Mouse (Mus musculus): ENCODE measurements around the gene Mrpl46. TPM values are rescaled to one million over a fixed set of nuclear protein-coding genes. Genes with fewer than 3 reads are reported as not detected.

Gene Mrpl46
- polyA plus RNA-seq (2021; fragmentation: Nextera tagmentation) = 71.8 and 72.6 TPM in 2 replicates
- long read RNA-seq, experiment 1, transcript Mrpl46-201 (4 exons, 1,134 nt) = major isoform, 83 of 87 reads
- long read RNA-seq, experiment 1, partial matches to known transcripts = 3 of 87 reads
- long read RNA-seq, experiment 1, other reads (novel, unspliced or antisense) = 1 of 87 reads
- long read RNA-seq, experiment 2, transcript Mrpl46-201 (4 exons, 1,134 nt) = major isoform, 54 of 55 reads
- long read RNA-seq, experiment 2, partial matches to known transcripts = 1 of 55 reads
- long read RNA-seq, experiment 2, other reads (novel, unspliced or antisense) = 0 of 55 reads

DNA sequence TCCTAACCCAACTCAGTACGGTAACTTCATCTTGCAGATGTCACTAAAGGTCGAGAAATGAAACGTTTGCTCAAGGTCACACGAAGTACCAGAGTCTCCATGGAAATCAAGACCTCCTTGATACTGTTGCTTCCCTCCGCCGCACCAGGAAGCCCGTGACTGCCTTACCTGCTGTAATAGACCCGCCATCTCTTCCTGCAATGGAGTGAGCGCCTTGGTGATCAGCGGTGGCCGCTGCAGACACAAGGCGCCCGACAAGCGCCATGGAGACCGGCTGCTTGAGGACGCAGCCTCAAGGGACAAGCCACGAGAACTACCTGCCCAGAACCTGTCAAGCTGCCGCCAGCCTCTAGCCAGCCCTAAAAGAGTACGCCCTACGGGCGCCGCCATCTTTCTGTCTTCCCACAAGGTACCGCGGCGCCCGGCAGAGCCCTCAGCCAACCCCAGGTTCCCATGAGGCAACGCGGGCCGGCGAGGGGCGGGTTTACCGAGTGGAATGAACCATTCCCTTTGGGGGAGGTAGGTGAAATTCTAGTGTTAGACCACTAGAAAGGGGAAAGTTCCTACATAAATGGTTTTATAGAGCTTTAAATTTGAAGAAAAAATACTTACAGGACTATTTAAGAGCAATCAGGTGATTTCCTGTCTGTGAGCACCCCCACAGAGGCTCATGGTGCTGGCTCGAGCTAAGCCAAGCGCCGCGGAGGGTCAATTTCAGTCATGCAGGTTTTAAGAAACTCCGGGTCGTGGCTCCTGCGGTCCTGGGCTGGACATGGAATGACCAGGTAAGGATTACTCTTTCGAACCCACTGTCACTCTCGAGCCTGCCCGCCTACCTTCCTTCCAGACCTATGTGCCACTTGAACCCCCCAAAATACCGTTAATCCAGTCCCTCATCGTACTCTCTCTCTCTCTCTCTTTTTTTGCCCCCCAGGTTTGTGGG is at the start of gene Mrpl46, which contains the start of gene Mrps11:
Mrpl46 (minus strand) TSS at position 893 of the 943 bp plus-strand sequence.
Mrps11 (plus strand) TSS at position 481 of the 943 bp plus-strand sequence.

DNA sequence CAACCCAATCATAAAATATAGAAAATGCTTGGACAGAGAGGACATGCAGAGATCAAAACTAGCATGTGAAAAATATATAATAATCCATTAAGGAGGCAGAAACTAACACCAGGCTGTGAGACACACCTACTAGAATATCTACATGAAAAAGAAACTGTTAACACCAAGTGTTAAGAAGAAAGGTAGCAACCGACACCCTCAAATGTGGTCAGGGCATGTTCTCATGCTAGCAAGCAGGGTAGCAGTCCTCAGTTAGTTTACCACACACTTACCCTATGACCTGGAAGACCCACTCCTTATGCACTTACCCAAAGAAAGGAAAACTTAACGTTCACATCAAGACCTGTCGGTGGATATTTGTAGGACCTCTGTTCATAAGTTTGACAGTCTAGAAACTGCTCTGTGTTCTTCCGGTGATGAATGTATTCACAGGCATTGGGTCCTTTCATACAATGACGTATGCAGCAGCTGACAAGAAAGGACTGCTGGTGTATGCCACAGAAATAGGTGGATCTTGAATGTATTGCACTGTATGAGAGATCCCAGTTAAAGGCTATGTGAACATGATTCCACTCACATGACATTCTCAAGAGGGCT is 45.6 kb downstream of the Mrpl46 start, which contains the start of gene Ntrk3:
Ntrk3 (minus strand) TSS at position 399 of the 597 bp plus-strand sequence.

Other genes starting within 250 kb of the Mrpl46 start
- 35.6 and 36.8 TPM in 2 replicates for gene Ntrk3, start 45.5 kb downstream of the Mrpl46 start, polyA plus RNA-seq (2021; fragmentation: Nextera tagmentation)
- gene Mrps11, start 412 bp downstream of the Mrpl46 start, polyA plus RNA-seq (2021; fragmentation: Nextera tagmentation) = 82.9 and 91.3 TPM in 2 replicates
- gene Det1, start 63.7 kb upstream of the Mrpl46 start, polyA plus RNA-seq (2021; fragmentation: Nextera tagmentation) = 1.8 and 2.1 TPM in 2 replicates
- 21.5 and 25.5 TPM in 2 replicates for gene Aen, start 112.3 kb upstream of the Mrpl46 start, polyA plus RNA-seq (2021; fragmentation: Nextera tagmentation)
- gene Isg20, start 129.9 kb upstream of the Mrpl46 start, polyA plus RNA-seq (2021; fragmentation: Nextera tagmentation) = 0.82 and 1.3 TPM in 2 replicates

Measured in layer of hippocampus, adult 6 months (tissue).